8 mouse cellular contexts compared by ENCODE assay signal in the genomic region with DNA sequence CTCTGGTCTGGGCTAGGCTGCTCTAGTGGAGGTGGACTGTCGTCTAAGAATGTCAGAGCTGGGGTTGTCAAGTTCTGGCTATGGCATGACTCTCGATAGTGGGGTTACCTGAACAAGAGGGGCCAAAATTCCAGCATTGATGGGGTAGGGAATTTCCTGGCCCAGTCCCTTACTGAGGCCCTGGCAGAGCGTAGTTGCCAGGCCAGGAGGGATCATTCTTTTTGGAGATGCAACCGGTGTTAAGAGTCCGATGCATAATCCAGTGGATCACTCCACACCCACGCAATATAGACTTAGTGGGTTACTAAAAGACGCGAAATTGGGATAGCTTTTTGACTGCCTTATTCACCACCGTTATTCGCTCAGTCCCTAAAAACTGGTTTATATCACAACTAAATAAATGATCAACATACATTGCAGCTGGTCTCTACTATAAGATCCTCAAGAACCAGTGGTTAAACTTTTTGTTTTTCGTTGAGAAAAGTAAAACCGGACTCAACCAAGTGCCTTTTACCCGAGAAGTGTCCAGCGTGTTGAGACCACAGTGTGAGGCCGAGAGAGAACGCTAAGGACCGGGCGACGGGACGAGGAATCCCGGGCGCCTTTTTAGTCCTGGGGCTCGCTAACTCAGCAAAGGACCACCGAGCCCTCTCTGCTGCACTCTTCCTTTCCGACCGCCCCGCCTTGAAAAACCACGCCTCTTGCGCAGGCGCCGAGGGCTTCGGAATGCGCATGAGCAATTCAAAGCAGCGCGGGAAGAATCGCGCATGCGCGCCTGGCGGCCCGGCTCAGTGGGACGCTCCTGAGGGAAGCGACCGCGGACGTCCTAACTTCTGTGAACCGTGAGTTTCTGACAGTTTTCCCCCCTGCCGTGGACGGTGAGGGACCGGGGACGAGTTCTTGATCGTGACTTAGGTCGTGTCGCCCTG. TPM values are rescaled to one million over a fixed set of nuclear protein-coding genes. Genes with fewer than 3 reads are reported as not detected.
A peak's percentile ranks its signal among the peaks of the same experiment; 100 is the strongest.
DNase-seq lines count a peak whose midpoint lies in the region; ATAC-seq lines count a peak whose summit lies in the region.

A gene (plus strand): TSS at position 739 of the 929 bp plus-strand sequence.

- H3K4me3 ChIP-seq in hindbrain, embryonic 12.5 days = peak within 1 kb of the TSS; percentile 84

- 7% methylated on average over 54 of the region's 54 CpGs for WGBS in hindbrain, embryonic 12.5 days

- H3K27me3 ChIP-seq in hindbrain, embryonic 12.5 days = no peaks in the 10 kb centered on the region

- no peaks in the 10 kb centered on the region for H3K36me3 ChIP-seq in hindbrain, embryonic 12.5 days

- H3K4me2 ChIP-seq in hindbrain, embryonic 12.5 days (replicated peaks) = peak within 1 kb of the TSS; percentile 81

- peak within 1 kb of the TSS; percentile 82 for H3K27ac ChIP-seq in hindbrain, embryonic 12.5 days

- H3K9me3 ChIP-seq in hindbrain, embryonic 12.5 days (replicated peaks) = 0 out of 2 replicates have a peak, but pooled peaks cover 5% of the 10 kb centered on the region

- H3K9ac ChIP-seq in hindbrain, embryonic 12.5 days = peak within 1 kb of the TSS; percentile 85

- peak; percentile 91 for DNase-seq in MN1 (ENCODE audit: low spot score)
- DNase-seq in cerebellum, adult 9-10 months = peak; percentile 93
- peak; percentile 76 to 95 for DNase-seq in frontal cortex, adult 2 months (ENCODE audit: extremely low spot score in 1 of 2, low spot score in 1 of 2)
- DNase-seq in layer of hippocampus, postnatal 14 days (ENCODE audit: low spot score in 2 of 2) = peak; percentile 95 to 96
- peak; percentile 95 for DNase-seq in lung, postnatal 14 days
- peak; percentile 81 for DNase-seq in retina, adult 2 months (ENCODE audit: low read depth, low spot score)
- peak; percentile 95 to 96 for DNase-seq in thymus, postnatal 36 days

- peak; percentile 93 for ATAC-seq in hindbrain, embryonic 12.5 days (ENCODE audit: low FRiP score)

- H3K4me1 ChIP-seq in hindbrain, embryonic 12.5 days = peaks cover 3% of the 10 kb centered on the region; the same call in 1 of the 2 replicates

RNA-seq across cellular contexts. Expression of the gene that starts here (rescaled TPM):
- polyA plus RNA-seq in frontal cortex, adult 2 months (2012; rRNA removed) = 18.7 and 24.2 TPM in 2 replicates
- polyA plus RNA-seq in hindbrain, embryonic 12.5 days (2016; fragmentation: Nextera tagmentation; extraction: Ambion mirVana) = 43.3 and 44.7 TPM in 2 replicates
- 10 to 100 TPM; 13.5 to 14.9 TPM for total RNA-seq in layer of hippocampus, postnatal 14 days (2021)

Comparison
In these comparisons a context has a peak if more than half of its experiments do, and no peak if none do; other contexts are left out.
1. Peak in every context shown above with its lines: DNase-seq, ATAC-seq, H3K4me3 ChIP-seq and H3K27ac ChIP-seq.